Mouse (Mus musculus) cortical plate, adult 2 months (tissue): Measurements from ENCODE around the gene Plekha6. TPM values are rescaled to one million over a fixed set of nuclear protein-coding genes. Genes with fewer than 3 reads are reported as not detected.

Experiments
- H3K27ac ChIP-seq: fragments of 200-500 bp; 2 replicates; pipeline ENCODE4 v1.5.1; 2012; ENCODE audit warnings: low read length, control low read depth, inconsistent platforms; ENCODE audit not compliant: insufficient read depth
- H3K4me1 ChIP-seq: fragments of 200-500 bp; 2 replicates; pipeline ENCODE4 v1.6.1; 2011; ENCODE audit warnings: low read length; ENCODE audit not compliant: control insufficient read depth, insufficient read depth
- H3K4me3 ChIP-seq: fragments of 200-500 bp; 2 replicates; pipeline ENCODE4 v1.5.1; 2011; ENCODE audit warnings: mild to moderate bottlenecking, low read length, control low read depth; ENCODE audit not compliant: insufficient read depth
- CTCF ChIP-seq: fragments of 200-500 bp; IDR thresholded peaks from 2 replicates; pipeline ENCODE4 v1.5.1; 2011; ENCODE audit warnings: mild to moderate bottlenecking, control low read depth, low read length; ENCODE audit not compliant: insufficient read depth; ENCODE audit errors: extremely low read depth
- POLR2A ChIP-seq: fragments of 200-500 bp; IDR thresholded peaks from 2 replicates; pipeline ENCODE4 v1.6.1; 2011; ENCODE audit warnings: mild to moderate bottlenecking, low read length, control low read depth; ENCODE audit not compliant: insufficient read depth; ENCODE audit errors: extremely low read depth
- polyA plus RNA-seq: library from polyadenylated mRNA; depleted of rRNA; stranded (reverse); fragments of >200 nt; gene quantifications from 2 replicates; pipeline ENCODE4 v1.2.3, GENCODE M21; 2012; rRNA removed

Gene Plekha6
- 82.2 and 83.2 TPM in 2 replicates for polyA plus RNA-seq

DNA sequence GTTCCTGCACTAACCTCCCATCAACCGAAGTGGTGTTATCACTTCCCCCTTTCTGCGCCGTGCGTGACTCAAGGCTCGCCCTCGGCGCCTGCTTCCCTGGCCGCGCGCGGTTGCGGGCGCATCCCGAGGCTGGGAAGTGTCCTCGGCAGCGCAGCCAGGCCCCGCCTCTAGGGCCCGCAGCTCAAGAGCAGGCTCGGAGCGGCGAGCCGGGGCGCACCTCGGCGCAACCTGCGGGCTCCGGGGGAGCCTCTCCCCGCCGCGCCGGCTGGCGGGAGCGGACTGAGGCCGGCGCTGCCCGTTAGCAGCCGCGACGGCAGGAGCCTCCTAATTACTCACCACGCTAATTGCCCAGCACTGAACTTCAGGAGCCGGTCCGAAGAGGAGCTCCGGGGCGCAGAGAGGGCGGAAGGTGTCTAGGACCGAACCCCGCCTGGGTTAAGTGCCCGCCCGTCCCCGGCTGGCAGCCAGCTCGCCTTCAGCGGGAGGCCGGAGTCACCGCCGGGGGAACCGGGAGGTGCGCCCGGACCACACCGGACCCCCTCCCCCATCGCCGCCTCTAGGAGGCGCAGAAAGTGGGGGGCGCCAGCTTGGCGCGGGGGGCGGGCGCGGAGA, at the start of gene Plekha6:
Gene Plekha6, plus strand, starts transcription at position 391 of the 612 bp plus-strand sequence.
- Histone ChIP-seq H3K4me1 (peaks cover 3% of the 10 kb centered on the region), H3K4me3 (peak within 1 kb of the TSS; percentile 11), H3K27ac (no peak within 1 kb of the TSS)
- no peak for TF ChIP-seq CTCF
- no peak for TF ChIP-seq POLR2A

DNA sequence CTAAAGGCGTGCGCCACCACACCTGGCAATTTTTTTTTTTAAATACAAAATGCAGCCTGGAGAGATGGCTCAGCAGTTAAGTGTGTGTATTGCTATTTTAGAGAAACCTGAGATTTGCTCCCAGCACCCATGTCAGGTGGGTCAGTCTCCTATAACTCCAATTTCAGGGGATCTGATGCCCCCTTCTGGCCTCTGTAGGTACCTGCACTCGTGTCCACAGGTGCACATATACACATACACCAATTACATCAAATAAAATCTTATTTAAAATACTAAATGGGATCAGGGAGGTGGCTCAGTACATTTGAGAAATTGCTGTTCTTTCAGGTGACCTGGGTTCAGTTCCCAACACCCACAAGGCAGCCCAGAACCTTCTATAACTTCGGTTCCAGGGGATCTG, 47.9 kb upstream of the Plekha6 start:
- no peaks in the 10 kb centered on the region for H3K4me1 ChIP-seq
- TF ChIP-seq CTCF (no peak), POLR2A (no peak)
- no peak overlapping the region for H3K4me3 ChIP-seq
- no peak overlapping the region for H3K27ac ChIP-seq

DNA sequence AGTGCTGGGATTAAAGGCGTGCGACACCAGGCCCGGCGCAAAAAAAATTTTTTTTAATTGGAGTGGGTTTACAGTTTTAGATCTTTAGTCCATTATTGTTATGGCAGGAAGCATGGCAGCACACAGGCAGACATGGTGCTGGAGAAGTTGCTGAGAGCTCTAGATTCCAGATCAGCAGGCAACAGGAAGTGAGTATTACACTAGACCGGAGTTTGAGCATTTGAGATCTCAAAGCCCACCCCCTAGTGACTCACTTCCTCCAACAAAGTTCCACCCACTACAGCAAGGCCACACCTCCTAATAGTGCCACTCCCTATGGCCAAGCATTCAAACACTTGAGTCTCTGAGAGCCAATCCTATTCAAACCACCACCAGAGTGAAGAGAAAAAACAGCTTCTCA, 45.9 kb upstream of the Plekha6 start:
- no peaks in the 10 kb centered on the region for H3K4me1 ChIP-seq
- no peak overlapping the region for H3K4me3 ChIP-seq
- no peak overlapping the region for H3K27ac ChIP-seq
- TF ChIP-seq CTCF: no peak
- no peak for TF ChIP-seq POLR2A

DNA sequence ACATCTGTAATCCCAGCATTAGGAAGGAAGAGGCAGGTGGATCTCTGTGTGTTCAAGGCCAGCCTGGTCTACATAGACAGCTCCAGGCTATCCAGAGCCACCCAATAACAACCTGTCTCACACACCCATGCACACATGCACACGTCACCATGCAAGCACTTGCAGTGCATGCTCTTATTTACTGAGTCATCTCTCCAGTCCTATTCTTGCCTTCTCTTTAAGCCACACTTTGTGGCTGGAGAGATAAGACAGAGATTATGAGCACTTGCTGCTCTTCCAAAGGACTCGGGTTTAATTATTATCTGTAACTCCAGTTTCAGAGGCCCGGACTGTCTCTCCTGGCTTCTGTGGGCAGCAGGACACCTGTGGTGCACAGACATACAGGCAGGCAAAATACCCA, 45.2 kb upstream of the Plekha6 start:
- H3K27ac ChIP-seq: no peak overlapping the region
- TF ChIP-seq POLR2A: no peak
- no peak for TF ChIP-seq CTCF
- no peak overlapping the region for H3K4me3 ChIP-seq
- no peaks in the 10 kb centered on the region for H3K4me1 ChIP-seq

DNA sequence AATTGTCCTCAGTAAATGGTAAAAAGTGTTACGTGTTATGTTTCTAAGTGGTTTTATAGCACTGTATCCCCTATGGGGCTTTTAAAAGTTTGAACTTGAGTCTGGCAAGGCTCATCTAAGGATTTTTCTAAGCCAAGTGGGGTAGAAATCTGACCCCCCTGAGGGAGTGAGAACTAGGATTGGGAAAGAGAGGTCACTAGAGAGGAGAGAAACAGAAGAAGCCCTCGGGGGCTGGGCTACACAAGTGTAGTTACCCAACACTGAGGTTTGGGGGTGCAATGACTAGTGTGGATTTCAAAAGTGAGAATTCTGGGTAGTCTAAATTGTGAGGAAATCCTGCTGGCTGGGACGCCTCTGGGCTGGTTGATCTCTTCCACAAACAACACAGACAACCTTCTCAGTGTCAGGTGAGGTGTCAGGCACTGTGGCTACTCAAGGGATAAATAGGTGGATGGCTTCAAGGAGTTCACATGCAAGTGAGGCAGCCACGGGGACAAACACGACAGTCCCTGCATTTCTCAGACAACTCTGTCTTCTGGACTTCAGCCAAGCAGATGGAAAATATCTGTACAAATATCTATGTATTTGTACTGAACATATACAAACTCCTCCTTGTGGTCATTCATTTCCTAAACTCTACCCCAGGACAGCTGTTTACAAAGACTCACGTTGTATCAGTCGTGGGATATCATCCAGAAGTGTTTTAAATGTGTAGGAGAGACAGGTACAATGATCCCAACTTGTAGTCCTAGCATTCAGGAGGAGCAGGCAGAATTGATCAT, 43.9 kb upstream of the Plekha6 start:
- H3K4me3 ChIP-seq: no peak overlapping the region
- H3K4me1 ChIP-seq: no peaks in the 10 kb centered on the region
- no peak for TF ChIP-seq CTCF
- no peak for TF ChIP-seq POLR2A
- no peak overlapping the region for H3K27ac ChIP-seq

DNA sequence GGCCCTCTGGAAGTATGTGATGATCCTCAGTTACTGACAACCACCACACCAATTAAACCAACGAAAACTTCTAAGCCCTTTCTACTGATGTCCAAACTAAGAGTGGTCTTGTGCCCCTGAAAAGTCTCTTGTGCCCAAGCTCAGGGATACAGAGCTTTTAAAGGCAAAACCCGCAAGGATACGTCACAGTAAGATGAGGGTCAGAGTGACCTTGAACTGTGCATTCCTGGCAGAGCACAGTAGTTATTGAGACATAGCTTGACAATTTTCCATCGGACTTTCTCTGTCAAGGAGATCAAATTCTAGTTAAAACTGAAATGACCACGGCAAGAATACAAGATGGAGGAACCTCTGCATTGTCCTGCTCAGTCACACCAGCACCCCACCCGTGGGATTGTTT, 42.8 kb upstream of the Plekha6 start:
- Histone ChIP-seq H3K27ac (no peak overlapping the region), H3K4me1 (no peaks in the 10 kb centered on the region), H3K4me3 (no peak overlapping the region)
- TF ChIP-seq POLR2A (no peak), CTCF (no peak)

DNA sequence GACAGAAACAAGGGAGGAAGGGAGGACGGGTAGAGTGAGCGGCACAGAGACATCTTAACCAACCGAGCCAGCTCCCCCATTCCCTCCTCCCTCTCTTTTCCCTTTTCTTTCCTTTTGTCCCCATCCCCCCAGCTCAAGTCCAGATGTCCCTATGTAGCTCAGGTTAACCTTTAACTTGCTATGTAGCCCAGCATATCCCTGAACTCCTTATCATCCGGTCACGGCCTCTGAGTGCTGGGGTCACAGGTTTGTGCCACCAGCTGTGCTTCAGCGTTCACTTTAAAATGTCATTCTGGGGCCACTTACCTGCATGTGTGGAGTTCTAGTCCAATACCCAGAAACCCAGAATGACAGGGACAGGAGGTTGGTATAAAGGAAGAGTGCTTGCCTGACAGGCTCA, 39.9 kb upstream of the Plekha6 start:
- Histone ChIP-seq H3K27ac (no peak overlapping the region), H3K4me3 (no peak overlapping the region), H3K4me1 (no peaks in the 10 kb centered on the region)
- no peak for TF ChIP-seq POLR2A
- no peak for TF ChIP-seq CTCF

DNA sequence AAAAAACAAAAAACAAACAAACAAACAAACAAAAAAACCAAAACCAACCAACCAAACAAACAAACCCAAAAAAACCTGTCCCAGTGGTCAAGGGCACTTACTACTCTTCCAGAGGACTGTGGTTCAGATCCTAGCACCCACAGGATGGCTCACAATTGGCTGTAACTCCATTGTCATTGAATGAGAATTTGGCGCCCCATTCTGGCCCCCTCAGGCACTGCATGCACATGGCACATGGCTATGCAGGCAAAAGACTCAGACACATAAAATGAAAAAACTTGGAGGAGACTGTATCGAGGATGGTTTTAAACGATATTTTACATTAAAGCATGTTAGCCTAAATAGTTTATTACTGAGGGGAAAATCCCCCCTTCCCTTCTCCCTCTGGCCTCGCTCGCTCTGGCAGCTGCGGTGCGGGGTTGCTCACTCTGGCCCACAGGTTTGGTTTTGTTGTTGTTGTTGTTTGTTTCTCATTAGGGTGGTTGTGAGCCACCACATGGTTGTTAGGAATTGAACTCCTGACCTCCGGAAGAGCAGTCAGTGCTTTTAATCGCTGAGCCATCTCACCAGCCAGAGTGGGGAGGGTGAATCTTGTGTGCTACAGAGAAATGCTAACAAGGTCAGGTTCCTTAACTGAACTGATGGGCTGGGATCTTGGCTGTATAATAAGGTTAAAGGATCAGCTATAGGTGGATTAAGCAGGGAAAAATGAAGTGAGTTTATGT, 38.2 kb upstream of the Plekha6 start:
- Histone ChIP-seq H3K4me3 (no peak overlapping the region), H3K27ac (no peak overlapping the region), H3K4me1 (no peaks in the 10 kb centered on the region)
- no peak for TF ChIP-seq POLR2A
- no peak for TF ChIP-seq CTCF

DNA sequence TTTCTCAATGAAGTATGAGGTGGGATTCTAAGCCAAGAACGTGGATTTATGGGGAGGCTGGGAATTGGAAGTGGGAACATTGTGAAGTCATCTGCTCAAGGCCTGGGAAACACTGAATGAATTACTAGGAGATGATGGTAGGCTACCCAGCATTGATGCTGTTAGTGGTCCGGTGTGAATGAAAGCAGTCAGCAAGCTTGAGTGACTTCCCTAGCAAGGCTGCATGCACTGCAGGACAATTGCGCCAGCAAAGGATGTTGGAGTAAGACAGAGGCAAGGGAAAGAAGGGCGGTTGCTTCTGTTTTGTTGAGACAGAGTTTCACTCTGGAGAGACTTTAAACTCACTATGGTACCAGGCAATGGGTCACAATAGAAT, 37.7 kb upstream of the Plekha6 start:
- no peak for TF ChIP-seq POLR2A
- no peak for TF ChIP-seq CTCF
- Histone ChIP-seq H3K27ac (no peak overlapping the region), H3K4me1 (no peaks in the 10 kb centered on the region), H3K4me3 (no peak overlapping the region)

DNA sequence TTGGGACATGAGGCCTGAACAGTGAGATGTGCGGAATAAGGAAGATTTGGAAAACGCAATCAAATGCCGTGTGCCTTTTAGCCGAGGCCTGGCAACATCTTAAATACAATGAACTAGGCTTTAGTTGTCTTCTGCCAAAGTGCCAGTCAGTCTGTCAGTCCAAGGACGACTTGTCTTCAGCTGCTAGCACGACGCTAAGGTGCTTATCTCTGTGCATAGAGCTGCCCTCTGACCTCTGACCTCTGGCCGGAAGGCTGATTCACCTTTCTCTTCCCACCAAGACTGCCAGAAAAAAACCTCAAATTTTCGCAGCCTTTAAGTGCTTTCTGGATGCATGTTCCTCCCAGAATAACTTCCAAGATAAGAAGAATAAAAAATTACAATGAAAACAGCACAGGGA, 36.7 kb upstream of the Plekha6 start:
- Histone ChIP-seq H3K4me1 (no peaks in the 10 kb centered on the region), H3K27ac (no peak overlapping the region), H3K4me3 (no peak overlapping the region)
- no peak for TF ChIP-seq POLR2A
- TF ChIP-seq CTCF: no peak
